Mouse (Mus musculus): ENCODE measurements around the gene Arl4d. TPM values are rescaled to one million over a fixed set of nuclear protein-coding genes. Genes with fewer than 3 reads are reported as not detected.

Gene Arl4d
- total RNA-seq, 2 experiments from 2014 or later: 1.5 TPM; not detected in 1

DNA sequence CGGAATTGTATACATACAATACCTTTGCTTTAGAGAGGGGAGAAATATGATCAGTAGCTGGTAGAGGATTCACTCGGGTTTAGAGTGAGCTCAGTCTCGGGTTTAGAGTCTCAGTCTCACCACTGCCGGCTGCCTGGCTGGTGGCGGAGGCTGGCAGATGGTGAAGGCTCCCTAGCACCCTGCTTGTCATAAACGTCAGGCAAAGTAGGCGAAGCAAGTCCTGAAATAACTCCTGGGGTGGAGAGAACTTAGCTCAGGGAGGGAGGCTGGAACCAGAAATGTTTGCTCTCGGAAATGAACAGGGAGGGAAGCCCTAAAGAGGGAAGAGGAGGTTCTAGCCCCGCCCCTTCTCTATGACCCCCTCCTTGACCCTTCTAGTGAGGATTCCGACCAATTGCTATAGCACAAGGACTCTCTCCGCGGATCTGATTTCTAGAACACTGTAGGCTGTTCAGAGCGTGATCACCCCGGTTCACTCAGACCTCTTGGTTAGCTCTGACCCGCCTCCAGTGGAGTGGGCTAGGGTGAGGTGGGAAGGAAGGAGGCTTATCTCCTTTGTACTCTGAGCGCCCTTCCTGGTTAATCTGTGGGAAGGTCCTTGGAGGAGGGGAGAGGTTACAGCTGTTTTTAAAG is 7.8 kb downstream of the Arl4d start:
- ATAC-seq (replicated peaks; ENCODE audit: low FRiP score, poor library complexity, severe bottlenecking): no peak

DNA sequence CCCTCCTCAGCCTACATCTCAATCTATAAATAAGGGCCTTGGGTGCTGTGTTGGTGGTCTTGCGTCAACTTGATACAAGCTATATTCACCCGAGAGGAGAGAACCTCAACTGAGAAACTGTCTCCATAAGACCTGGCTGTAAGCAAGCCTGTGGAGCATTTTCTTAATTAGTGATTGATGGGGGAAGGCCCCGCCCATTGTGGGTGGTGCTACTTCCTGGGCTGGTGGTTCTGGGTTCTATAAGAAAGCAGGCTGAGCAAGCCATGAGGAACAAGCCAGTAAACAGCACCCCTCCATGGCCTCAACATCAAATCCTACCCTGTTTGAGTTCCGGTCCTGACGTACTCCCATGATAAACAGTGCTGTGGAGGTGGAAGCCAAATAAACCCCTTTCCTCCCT is 8.8 kb downstream of the Arl4d start:
- ATAC-seq (replicated peaks; ENCODE audit: low FRiP score, poor library complexity, severe bottlenecking): no peak

DNA sequence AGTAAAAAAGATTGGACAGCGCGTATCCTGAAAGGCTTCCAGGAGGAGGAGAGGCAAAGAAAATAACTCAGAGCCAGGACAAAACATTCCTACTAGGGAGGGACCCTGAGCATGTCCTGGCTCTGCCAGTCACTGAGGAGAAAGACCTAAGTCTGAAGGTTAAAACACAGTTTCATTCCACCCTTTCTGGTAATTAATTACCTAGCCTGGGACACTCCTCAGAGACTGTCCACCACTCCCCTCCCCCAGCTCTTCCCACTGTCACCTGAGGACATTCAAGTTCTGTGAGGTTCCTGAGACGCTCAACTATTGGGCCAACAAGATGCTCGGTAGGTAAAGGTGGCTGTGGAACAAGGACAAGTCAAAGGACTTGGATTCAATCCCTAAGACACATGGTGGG is 10.0 kb downstream of the Arl4d start:
- ATAC-seq (replicated peaks; ENCODE audit: low FRiP score, poor library complexity, severe bottlenecking): no peak

DNA sequence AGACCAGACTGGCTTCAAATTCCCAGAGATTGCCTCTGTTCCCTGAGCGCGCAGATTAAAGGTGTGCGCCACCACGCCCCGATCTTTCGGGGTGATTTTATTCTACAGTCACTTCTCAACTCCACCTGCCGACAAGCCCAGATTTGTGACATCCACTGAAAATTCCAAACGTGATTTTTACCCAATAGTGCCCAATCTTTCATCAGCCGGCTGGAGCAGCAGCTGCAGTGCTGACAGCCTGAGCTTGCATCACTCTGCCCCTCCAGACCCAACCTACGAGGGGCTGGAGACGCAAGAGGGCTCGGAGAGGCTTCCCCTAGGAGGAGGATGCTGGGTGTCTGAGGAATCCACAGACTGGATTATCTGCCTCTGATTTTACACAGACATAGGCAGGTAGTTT is 12.3 kb downstream of the Arl4d start:
- no peak for ATAC-seq (replicated peaks; ENCODE audit: low FRiP score, poor library complexity, severe bottlenecking)

DNA sequence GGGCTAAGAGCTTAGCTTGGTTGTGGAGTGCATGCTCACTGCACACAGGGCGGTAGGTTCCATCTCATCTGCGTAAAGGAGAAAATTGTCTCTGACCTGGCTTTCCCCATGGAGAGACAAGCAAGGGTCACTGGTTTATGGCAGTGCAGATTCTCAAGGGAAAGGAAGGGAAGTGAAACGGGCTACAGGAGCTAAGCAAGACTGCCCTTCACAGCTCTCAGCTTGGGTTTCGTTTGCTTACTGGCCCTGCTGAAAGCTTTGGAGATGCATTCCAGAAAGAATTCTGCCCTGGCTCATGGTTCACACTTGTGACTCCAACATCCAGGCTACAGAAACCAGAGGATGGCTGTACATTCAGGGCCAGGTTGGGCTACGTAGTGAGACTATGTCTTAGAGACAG is 13.4 kb downstream of the Arl4d start:
- no peak for ATAC-seq (replicated peaks; ENCODE audit: low FRiP score, poor library complexity, severe bottlenecking)

DNA sequence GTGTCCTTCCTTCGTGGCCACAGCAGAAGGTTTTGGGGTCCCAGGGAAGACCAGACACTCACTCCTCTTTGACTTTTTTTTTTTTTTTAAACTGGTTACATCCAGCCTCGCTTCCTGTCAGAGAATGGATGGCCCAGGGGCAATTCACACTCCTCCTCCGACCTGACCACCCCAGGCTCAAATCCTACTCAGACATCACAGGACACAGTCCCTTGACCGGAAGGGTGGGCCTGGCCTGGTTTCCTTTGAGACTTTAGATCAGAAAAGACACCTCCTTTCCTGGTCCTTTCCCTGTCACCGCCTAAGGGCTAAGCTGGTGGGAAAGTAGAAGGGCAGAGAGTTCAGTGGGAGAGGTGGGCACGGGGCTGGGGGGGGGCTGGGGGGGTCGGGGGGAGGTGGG is 14.6 kb downstream of the Arl4d start:
- ATAC-seq (replicated peaks; ENCODE audit: low FRiP score, poor library complexity, severe bottlenecking): no peak

DNA sequence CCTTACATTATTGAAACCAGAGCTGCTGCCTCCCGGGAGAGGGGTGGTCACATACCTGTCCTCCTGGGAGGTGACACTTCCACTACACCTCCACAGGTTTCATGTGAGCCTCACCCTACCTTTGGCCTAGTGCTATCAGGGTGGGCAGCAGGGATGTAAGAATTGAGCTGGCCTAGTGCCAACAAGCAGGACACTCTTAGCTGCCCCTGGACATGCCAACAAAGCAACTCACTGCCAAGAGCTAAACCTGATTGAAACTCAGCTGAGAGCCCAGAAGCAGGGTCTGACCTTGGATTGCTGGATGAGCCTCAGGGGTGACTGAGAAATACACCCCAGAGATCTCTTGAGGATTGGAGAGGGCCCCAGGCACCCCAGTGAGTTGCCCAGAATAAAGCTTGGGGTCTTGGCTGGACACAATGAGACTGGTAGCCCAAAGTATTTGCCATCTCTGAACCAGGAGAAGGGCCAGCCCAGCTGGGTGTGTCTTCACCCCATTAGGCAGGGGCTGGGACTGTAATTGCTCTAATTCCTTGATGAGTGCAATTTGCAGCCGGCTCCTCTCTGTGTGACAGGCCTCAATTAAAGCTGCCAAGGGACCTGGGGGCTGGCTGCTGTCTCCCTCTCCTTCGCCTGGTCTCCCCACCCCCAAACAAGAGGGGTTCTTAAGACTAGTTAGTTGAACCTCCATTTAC is 15.4 kb downstream of the Arl4d start:
- no peak for ATAC-seq (replicated peaks; ENCODE audit: low FRiP score, poor library complexity, severe bottlenecking)

DNA sequence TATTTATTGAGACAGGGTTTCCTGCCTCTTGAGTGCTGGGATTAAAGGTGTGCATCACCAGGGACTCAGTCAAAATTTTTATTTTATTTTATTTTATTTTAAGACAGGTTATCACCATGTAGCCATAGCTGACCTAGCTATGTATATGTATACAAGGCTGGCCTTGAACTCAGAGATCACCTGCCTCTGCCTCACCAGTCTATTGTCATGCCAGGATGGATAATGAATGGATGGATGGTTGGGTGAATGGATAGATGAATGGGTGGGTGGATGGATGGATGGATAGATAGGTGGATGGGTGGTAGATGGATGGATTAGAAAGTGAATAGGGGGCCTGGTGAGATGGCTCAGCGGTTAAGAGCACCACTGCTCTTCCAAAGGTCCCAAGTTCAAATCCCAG is 16.6 kb downstream of the Arl4d start:
- ATAC-seq (replicated peaks; ENCODE audit: low FRiP score, poor library complexity, severe bottlenecking): no peak

DNA sequence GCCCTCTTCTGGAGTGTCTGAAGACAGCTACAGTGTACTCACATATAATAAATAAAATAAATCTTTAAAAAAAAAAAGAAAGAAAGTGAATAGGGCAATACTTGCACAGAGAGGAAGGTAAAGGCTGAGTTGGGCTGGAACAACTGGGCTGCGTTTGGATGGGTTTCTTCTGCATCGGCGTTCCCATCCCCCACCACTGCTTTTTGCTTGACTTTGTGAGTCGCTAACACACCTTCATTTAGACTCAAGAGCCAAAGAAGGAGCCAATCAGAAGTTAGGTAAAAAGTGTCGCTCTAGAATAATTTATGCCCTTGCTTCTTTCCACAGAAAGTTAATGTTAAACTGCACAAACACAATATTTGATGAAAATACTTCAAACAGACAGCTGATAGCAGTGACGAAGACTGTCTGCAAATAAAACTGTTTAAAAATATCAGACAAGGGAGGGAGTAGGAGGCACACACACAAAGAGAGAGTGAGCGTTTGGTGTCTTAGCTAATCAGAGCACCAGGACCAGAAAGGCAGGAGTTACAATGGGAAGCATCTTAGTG is 17.1 kb downstream of the Arl4d start:
- ATAC-seq (replicated peaks; ENCODE audit: low FRiP score, poor library complexity, severe bottlenecking): no peak

DNA sequence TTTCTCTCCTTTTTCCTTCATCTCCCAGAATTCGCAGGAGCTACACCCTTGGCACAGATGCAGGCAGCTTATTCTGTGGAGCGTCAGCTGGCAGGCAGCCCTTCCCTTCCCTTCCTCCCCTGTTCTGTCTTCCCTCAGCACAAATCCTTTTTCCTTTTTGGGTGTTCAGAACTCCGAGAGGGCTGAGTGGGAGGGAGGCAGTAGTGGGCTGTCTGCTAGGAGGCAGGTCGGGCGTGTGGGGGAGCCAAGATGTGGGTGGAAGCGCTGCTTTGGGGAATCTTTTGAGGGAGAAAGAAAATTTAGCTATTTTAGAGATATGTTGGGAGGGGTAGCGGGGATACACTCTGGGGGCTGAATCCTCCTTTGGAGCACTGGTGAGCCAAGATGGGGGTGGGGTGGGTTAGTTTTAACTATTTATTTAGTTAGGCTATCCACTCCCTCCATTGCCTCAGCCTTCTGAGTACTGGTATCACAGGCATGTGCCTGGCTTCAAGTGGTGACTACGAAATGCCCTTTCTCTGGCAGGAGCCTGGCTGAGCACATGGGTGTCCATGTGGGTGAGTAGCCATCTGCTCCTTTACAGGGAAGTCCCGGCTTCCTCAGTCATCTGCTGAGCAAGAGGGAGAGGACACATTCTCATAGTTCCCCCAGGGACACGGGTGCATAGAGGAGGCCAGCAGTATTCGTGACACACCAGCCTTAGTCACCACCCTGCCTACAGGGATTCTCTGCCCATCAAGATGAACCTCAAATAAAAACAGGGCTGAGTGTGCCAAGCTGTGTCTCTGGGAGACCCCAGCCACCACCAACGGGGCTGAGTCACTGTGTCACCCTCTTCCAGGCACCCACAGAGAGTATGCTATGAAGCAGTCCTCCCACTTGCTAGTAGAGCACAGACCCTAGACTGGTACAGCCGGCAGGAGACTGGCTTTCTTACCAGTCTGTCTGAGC is 22.3 kb downstream of the Arl4d start:
- ATAC-seq (replicated peaks; ENCODE audit: low FRiP score, poor library complexity, severe bottlenecking): no peak

DNA sequence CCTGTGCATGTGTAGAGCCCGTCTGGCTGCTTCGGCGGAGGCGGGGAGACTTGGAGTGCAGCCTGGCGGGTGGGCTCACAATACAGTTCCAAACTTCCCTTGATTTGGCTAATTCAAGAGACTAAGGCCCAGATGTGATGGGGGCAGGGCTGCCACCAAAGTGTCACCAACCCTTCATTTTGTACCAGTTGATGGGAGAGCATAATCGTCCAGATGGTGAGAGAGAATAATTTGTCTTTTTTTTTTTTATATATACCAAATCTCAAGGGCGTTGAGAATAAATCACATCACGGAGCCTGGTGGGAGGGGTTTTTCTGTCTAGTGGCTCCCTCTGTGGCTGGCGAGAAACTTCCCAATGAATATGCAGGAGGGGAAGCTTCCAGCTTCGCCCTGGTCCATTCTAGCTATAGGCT is 24.4 kb downstream of the Arl4d start:
- ATAC-seq (replicated peaks; ENCODE audit: low FRiP score, poor library complexity, severe bottlenecking): no peak

DNA sequence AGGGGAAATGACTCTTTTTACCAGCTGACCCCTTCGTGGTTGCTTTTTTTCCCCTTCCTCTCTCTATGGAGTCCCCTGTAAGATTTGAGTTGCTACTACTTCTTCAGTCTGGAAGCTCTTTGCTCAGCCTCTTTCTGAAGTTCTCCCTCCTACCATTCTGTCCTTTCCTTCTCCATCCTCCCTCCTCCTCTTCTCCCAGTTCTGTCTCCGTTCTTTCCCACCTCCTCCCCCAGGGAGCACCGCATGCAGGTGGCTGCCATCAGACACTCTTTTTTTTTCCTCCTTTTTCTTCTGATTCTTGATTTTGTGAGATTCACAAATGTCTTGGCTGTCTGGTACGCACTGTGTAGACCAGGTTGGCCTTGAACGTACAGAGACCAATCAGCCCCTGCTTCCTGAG is 25.0 kb downstream of the Arl4d start:
- ATAC-seq (replicated peaks; ENCODE audit: low FRiP score, poor library complexity, severe bottlenecking): no peak

DNA sequence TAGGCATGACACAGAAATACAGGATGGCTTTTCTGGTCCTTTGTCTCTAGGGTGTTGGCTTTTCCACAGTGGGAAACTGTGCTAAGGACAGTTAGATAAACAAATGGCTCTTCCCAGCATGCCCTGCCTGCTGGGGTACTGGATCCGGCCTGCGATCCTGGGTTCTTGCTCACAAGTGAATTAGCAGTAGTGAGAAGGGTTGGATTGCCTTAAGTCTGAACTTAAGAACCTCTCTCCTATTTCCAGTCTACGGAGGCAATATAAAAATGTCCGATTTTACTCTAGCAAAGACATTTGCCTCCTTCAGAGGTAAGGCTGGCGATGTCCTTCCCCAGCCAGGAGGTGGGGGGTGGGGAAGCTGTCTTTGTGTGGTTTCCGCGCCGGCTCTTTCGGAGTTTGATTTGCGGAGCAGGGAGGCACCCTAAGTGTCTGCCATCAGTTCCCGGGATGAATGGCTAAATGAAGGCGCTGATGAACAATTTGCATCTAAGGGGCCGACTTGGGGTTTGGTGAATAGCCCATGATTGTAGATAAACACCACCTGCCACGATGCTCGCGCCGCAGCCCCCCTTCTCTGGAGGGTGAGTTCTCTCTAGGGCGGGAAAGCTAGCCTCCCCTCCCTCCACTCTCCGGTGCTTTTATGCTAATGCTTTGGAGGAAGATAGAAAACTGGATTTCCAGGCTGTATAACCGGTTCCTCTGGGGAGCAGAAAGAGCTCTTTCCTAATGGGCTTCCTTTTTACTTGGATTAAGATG is 30.7 kb downstream of the Arl4d start:
- no peak for ATAC-seq (replicated peaks; ENCODE audit: low FRiP score, poor library complexity, severe bottlenecking)

DNA sequence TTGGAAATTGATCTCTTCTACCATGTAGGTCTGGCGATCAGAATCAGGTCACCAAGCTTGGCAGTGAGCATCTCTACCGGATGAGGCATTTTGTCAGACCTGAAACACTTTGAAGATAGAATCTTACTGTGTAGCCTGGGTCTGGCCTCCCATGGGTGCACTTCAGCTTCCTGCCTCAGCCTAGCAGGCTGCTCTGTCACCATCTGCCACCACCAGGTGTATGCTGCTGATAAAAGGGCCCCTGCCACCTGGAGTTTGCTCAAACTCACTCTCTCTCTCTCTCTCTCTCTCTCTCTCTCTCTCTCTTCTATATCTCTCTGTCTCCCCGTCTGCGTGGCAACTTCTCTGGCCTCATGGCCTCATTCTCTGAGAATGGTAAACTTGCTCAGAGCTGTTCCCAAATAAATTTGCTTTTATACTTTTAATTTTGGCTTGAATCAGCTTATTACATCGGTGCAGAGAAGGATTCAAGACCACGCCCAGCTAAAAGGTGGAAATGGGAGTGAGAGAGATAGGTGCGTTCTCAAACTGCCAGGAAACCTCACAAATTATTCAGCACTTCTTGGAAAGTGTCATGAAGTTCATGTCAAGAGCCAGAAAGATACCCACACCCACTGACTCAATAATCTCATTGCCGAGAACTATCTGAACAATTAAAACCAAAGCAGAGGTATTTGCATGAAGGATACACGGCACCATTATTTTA is 32.0 kb downstream of the Arl4d start:
- no peak for ATAC-seq (replicated peaks; ENCODE audit: low FRiP score, poor library complexity, severe bottlenecking)

DNA sequence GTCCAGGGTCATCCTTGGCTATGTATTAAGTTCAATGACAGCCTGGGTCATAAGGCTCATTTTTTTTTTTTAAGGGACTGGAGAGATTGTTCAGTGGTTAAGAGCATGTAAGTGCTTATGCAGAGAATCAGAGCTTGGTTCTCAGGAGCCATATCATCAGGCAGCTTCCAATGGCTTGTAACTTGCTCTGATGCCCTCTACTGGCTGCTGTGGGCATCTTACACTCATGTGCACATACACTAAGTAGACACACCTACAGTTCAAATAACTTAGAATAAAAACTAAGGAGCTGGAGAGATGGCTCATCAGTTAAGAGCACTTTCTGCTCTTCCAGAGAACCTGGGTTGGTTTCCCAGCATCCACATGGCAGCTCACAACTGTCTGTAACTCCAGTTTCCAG is 32.8 kb downstream of the Arl4d start:
- no peak for ATAC-seq (replicated peaks; ENCODE audit: low FRiP score, poor library complexity, severe bottlenecking)

DNA sequence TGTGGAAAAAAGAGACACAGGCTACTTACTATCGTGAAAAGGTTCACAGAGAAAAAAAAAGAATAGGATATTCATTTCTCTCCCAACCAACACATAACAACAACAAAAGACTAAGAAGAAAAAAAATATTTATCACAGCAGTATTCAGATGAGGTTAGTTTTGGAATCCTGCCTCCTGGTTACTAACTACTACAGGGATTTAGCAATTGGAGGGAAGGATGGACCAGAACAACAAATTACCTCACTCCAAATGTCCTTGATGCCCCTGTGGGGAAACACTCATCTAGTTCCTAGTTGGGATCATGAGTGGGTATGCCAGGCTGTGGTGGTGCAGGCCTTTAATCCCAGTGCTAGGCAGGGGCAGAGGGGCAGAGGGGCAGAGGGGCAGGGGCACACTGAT is 34.2 kb downstream of the Arl4d start:
- no peak for ATAC-seq (replicated peaks; ENCODE audit: low FRiP score, poor library complexity, severe bottlenecking)

DNA sequence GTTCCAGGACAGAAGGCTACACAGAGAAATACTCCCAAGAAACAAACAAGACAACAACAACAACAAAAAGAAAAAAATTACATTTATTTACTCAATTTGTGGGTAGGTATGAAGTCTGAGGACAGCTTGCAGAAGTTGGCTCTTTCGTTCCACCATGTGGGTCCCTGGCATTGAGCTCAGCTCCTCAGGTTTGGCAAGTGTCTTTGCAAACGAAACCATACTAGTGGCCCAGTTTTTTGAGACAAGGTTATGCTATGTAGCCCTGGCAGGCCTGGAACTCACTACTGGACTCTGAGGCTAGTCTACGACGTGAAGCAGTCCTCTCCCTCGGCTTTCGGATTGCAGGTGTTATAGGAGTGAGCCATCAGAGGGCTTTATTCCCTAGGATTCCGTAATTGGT is 34.6 kb downstream of the Arl4d start:
- no peak for ATAC-seq (replicated peaks; ENCODE audit: low FRiP score, poor library complexity, severe bottlenecking)

DNA sequence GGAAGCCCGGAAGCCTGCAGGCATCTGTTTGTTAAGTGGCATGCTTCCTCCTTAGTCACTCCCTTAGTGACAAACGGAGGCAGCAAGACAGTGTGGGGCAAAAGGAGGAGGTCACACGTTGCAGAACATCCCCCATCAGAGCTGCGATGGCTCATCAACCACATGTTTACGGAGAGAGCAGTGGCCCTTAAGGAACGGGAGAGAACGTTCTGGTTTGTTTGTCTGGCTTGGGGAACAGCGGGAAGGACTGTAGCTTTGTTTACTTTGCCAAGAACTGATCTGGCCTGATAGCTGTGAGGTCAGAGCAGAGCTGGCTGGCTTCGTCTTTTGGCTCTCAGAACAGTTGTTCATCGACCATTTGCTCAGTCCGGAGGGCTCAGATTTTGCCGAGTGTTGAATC is 35.1 kb downstream of the Arl4d start:
- ATAC-seq (replicated peaks; ENCODE audit: low FRiP score, poor library complexity, severe bottlenecking): no peak

DNA sequence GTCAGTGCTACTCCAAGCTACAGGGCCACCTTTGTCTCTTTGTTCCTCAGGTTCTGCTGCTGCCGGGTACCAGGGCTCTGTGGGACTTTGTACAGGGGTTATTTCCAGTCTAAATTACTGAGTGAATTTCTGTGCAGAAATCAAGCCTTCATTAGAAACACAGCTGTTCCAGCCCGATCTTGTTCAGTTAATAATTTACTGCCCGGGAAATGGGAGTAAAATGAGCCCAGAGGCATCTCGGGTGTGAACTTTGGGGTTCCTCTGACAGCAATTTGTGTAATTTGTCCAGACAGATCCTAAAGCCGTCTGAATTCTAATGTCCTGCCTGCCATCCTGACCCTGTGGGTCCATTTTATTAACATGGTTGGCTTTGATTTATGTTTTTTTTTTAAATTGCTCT is 38.7 kb downstream of the Arl4d start:
- no peak for ATAC-seq (replicated peaks; ENCODE audit: low FRiP score, poor library complexity, severe bottlenecking)

All from erythroid progenitor cell, adult 5-6 weeks (primary cell).